13 mouse cellular contexts compared by ENCODE assay signal in genomic region chr6:114954496-114954895, GRCm38 (mm10).
"Had no signal": no experiment of that assay in that cellular context is flagged by ENCODE, and none has a peak within 500 bp of the region (broad histone marks: within the 10 kb centered on the region; RNA-seq: fewer than 3 reads in every experiment).

No protein-coding gene starts in this region.

- DNase-seq: gastrocnemius, adult 2 months; gastrocnemius, postnatal 10 days; gastrocnemius, postnatal 25 days; heart, adult 18-20 months; heart, postnatal 10 days; heart, postnatal 4 days; kidney, adult 11 months; kidney, adult 2 months; kidney, adult 9 months; kidney, postnatal 14 days; kidney, postnatal 36 days; liver; liver, embryonic 13.5 days had no signal
